ENCODE assay signal across 8 mouse cellular contexts in genomic region chr2:119803618-119804274, GRCm38 (mm10). TPM values are rescaled to one million over a fixed set of nuclear protein-coding genes. Genes with fewer than 3 reads are reported as not detected.
A peak's percentile ranks its signal among the peaks of the same experiment; 100 is the strongest.
DNase-seq lines count a peak whose midpoint lies in the region; ATAC-seq lines count a peak whose summit lies in the region.
"Had no signal": no experiment of that assay in that cellular context is flagged by ENCODE, and none has a peak within 500 bp of the region (broad histone marks: within the 10 kb centered on the region; RNA-seq: fewer than 3 reads in every experiment).

No protein-coding gene starts in this region.

- H3K36me3 ChIP-seq in embryonic facial prominence, embryonic 11.5 days (replicated peaks; ENCODE audit: control insufficient read depth, insufficient read depth, low read depth, low read length): no peaks in the 10 kb centered on the region
- no peaks in the 10 kb centered on the region; the same call in 1 of the 2 replicates for H3K36me3 ChIP-seq in neural tube, embryonic 14.5 days (ENCODE audit: control insufficient read depth, insufficient read depth, low read length)

- peak overlapping the region; percentile 5; the same call in 1 of the 2 replicates for H3K9ac ChIP-seq in embryonic facial prominence, embryonic 11.5 days (replicated peaks; ENCODE audit: low read length)
- H3K9ac ChIP-seq in neural tube, embryonic 14.5 days (replicated peaks; ENCODE audit: low read depth, low read length): no peak overlapping the region
- H3K9ac ChIP-seq: liver, embryonic 14.5 days had no signal

- no peaks in the 10 kb centered on the region; the same call in 1 of the 2 replicates for H3K27me3 ChIP-seq in embryonic facial prominence, embryonic 11.5 days (ENCODE audit: control insufficient read depth, insufficient read depth, low read length)
- no peaks in the 10 kb centered on the region for H3K27me3 ChIP-seq in neural tube, embryonic 14.5 days (ENCODE audit: control insufficient read depth, insufficient read depth, low read length)

- ATAC-seq in embryonic facial prominence, embryonic 11.5 days (replicated peaks; ENCODE audit: insufficient number of reproducible peaks, low FRiP score, low TSS enrichment, low read depth): no peak
- ATAC-seq in neural tube, embryonic 14.5 days (ENCODE audit: low read depth): peak; percentile 31

- peaks cover 4% of the 10 kb centered on the region for H3K4me1 ChIP-seq in embryonic facial prominence, embryonic 11.5 days (ENCODE audit: control insufficient read depth, insufficient read depth, low read length)
- H3K4me1 ChIP-seq in neural tube, embryonic 14.5 days (ENCODE audit: control insufficient read depth, insufficient read depth, low read length): peaks cover 32% of the 10 kb centered on the region

- peak; percentile 35 to 57 for DNase-seq in kidney, postnatal 4 days
- DNase-seq in kidney, postnatal 14 days: no peak
- peak; percentile 37 for DNase-seq in Muller cell, postnatal 12 days (ENCODE audit: inconsistent ontology term)
- DNase-seq in embryonic facial prominence, embryonic 11.5 days (ENCODE audit: low spot score): no peak
- DNase-seq in urinary bladder, postnatal 14 days (ENCODE audit: low spot score): no peak
- DNase-seq in adrenal gland, adult 8-10 months: no peak

- whole genome bisulfite sequencing in embryonic facial prominence, embryonic 11.5 days: 16% methylated on average over 6 of the region's 6 CpGs
- WGBS in neural tube, embryonic 14.5 days: 9% methylated on average over 6 of the region's 6 CpGs

- H3K27ac ChIP-seq in embryonic facial prominence, embryonic 11.5 days (replicated peaks; ENCODE audit: low read depth, low read length): no peak overlapping the region
- 0 out of 2 replicates have a peak overlapping the region, but pooled peaks have one; percentile 44 for H3K27ac ChIP-seq in neural tube, embryonic 14.5 days (ENCODE audit: low read depth, low read length)
- H3K27ac ChIP-seq: liver, embryonic 14.5 days had no signal

- H3K4me3 ChIP-seq in embryonic facial prominence, embryonic 11.5 days (ENCODE audit: low read depth, low read length): no peak overlapping the region
- H3K4me3 ChIP-seq in neural tube, embryonic 14.5 days (ENCODE audit: low read depth, low read length): no peak overlapping the region

- no peaks in the 10 kb centered on the region for H3K9me3 ChIP-seq in embryonic facial prominence, embryonic 11.5 days (replicated peaks; ENCODE audit: control insufficient read depth, low read length)
- no peaks in the 10 kb centered on the region for H3K9me3 ChIP-seq in neural tube, embryonic 14.5 days (ENCODE audit: control insufficient read depth, low read length)

- no peak overlapping the region for H3K4me2 ChIP-seq in embryonic facial prominence, embryonic 11.5 days (ENCODE audit: low read depth, low read length)
- no peak overlapping the region for H3K4me2 ChIP-seq in neural tube, embryonic 14.5 days (ENCODE audit: low read depth, low read length)

RNA-seq across cellular contexts. Expression of gene Tyro3, which starts 6.2 kb away (rescaled TPM):
- polyA plus RNA-seq in embryonic facial prominence, embryonic 11.5 days (2014; fragmentation: Nextera tagmentation; extraction: Ambion mirVana): 16.3 and 21.0 TPM in 2 replicates
- 18.7 and 21.6 TPM in 2 replicates for polyA plus RNA-seq in neural tube, embryonic 14.5 days (2014; fragmentation: Nextera tagmentation; extraction: Ambion mirVana)
- total RNA-seq in adrenal gland, adult 8-10 months (2022): 1 to 10 TPM; 3.9 to 5.2 (median 4.4) TPM

RNA-seq across cellular contexts. Expression of gene Rpap1, which starts 16.4 kb away (rescaled TPM):
- polyA plus RNA-seq in embryonic facial prominence, embryonic 11.5 days (2014; fragmentation: Nextera tagmentation; extraction: Ambion mirVana): 17.5 and 20.0 TPM in 2 replicates
- 15.7 and 19.5 TPM in 2 replicates for polyA plus RNA-seq in neural tube, embryonic 14.5 days (2014; fragmentation: Nextera tagmentation; extraction: Ambion mirVana)
- total RNA-seq in adrenal gland, adult 8-10 months (2022): 10 to 100 TPM; 18.2 to 30.2 (median 22.7) TPM

RNA-seq across cellular contexts. Expression of gene Ltk, which starts 43.5 kb away (rescaled TPM):
- not detected in 2 replicates for polyA plus RNA-seq in embryonic facial prominence, embryonic 11.5 days (2014; fragmentation: Nextera tagmentation; extraction: Ambion mirVana)
- polyA plus RNA-seq in neural tube, embryonic 14.5 days (2014; fragmentation: Nextera tagmentation; extraction: Ambion mirVana): 1.8 and 2.2 TPM in 2 replicates
- 1 to 10 TPM in 3 of 4 experiments, under 1 TPM in 1; 0.78 to 2.3 (median 1.6) TPM for total RNA-seq in adrenal gland, adult 8-10 months (2022)

Comparison
In these comparisons a context has a peak if more than half of its experiments do, and no peak if none do; other contexts are left out.
1. DNase-seq: peak in kidney, postnatal 4 days (2 of 2) and Muller cell, postnatal 12 days (single experiment); none in kidney, postnatal 14 days (single experiment), embryonic facial prominence, embryonic 11.5 days (single experiment), urinary bladder, postnatal 14 days (single experiment) and adrenal gland, adult 8-10 months (single experiment).